Mouse (Mus musculus): ENCODE results near the gene Uchl4.
A peak's percentile ranks its signal among the peaks of the same experiment; 100 is the strongest.
"Not testable (repeated sequence)": the region's sequence is repeated elsewhere in the genome, so short reads cannot be mapped to it uniquely, and the experiment has no call there.

The Uchl4 gene

DNA sequence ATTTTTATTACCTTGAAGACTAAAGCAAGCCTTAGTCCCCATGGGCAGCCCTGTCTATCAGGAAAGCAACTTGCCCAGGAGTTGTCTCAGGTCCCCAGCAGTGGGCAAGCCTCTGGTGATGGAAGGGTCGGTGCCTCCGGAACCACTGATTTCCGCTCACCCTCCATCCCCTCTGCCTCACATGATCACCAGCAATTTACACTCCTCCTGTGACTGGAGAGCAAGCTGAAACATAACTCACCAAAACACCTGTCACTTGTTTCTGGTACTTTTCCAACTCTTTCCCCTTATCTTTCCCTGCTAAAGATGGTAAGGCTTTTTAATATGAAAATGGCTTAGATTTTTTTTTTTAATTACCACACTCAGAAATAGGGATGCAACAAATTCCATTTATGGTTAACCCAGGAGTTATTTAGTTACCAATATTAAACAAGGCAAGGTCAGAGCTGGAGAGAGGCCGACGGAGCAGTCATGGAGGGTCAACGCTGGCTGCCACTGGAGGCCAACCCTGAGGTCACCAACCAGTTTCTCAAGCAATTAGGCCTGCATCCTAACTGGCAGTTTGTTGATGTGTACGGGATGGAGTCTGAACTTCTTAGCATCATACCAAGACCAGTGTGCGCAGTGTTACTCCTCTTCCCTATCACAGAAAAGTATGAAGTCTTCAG lies at the start of gene Uchl4:
TSS of gene Uchl4 (plus strand) at position 434 of the 668 bp plus-strand sequence.
- DNase-seq = peak; percentile 38 to 55

DNA sequence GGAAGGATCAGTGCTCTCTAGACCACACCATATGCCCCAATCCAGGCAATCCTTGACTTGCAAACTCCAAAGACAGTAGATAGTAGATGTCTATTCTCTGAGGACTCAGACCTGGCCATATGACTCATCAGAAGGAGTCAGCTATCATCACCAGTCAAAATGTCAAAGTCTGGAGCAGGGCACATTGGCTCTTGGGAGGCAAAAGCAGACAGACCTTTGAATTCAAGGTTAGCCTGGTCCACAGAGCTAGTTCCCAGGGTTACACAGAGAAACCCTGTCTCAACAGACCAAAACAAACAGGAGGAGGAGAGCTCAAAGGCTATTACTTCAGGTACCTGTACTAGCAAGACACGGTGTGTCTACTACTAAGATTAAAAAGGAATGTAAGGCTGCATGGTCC lies 41.1 kb upstream of the Uchl4 start:
- DNase-seq = no peak

DNA sequence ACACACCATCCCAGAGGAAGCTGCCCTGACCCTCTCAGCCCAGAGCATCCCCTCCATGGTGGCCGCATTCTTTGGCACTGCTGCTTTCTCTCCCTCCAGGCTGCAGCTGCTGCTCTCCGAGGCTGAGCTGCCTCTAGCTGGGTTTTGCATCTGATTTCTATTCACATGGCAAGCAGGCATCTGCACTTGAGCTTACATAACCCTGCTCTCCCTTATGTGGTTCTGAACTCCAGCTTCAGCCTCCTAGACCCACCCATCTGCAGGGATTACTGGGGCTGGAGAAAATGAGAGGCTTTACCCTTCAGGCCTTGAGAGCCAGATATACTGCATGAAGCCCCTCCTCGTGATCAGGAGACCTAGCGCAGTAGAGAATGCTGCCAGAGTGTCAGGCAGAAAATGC lies 39.4 kb upstream of the Uchl4 start:
- DNase-seq = no peak

DNA sequence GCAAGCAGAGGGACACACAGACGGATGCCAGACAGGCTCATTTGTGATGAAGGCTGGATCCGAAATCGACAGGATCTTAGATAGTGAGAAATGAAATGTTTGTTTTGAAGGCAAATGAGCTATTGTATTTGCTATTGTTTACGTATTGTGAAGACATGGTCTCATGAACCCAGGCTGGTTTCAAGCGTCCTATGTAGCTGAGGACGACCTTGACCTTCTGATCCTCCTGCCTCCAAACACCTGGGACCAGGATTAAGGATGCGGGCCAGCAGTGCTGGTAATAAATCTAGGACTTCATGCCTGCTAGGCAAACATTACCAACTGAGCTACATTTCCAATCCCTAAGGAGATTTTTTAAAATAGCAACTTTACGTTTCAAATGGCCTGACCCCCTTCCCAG lies 37.5 kb upstream of the Uchl4 start:
- no peak for DNase-seq

DNA sequence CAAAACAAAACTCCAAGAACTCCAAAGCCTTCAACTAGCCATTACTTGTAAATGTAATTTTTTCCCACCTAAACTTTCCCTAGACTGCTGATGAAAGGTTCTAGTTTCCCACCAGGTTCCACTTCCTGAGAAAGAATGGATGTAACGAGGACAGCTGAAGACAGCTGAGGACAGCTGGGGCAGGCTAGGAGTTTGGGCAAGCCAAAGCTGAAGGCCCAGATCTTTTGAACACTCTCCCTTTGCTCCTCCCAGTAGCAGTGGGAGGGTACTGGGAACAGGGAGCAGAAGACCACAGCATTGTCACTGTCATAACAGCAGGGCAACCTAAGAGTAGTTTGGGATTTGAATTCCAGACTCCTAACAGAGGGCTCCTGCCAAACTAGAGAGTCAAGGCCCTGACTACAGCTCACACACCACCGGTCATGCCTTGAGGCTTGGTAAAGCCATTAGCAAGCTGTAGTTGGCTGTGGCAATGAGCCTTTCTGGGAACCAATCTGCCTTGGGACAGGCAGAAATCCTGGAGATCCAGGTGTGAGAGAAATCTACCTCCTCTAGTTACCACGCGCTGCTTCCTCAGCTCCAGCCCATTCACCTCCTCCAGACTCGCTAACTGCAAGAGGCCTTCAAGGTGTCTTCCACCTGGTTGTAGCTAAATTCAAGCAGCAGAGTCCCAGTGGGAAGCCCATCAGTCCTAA lies 36.8 kb upstream of the Uchl4 start:
- DNase-seq = no peak

DNA sequence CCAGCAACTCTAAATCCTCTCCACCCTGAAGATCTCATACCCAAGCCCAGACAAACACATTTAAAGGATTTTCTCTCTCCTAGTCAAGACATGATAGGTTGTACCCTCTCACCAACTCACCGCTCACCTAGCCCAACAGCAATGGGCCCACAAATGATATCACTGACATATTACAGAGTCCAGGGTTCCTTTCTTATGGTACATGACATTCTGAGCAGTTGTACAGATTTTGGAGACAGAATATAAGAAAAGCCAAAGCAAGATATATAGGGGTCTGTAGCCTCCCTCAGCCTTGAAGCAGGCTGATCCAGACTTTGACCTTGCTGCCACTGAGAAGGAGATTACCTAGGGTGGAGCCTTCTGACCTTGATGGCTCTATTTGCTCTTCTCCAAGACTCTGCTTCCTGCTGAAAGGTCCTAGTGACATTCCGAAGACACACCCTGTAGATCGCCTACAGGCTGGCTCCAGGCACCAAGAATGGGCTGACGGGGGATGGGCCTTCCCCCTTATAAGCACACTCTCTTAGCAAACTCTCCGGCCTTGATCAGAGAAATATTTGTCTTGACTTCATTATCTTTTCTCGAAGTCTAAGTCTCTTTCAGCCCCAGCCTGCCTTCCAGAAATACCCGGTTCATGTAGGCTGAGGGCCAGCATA lies 36.1 kb upstream of the Uchl4 start:
- not testable (repeated sequence) for DNase-seq

DNA sequence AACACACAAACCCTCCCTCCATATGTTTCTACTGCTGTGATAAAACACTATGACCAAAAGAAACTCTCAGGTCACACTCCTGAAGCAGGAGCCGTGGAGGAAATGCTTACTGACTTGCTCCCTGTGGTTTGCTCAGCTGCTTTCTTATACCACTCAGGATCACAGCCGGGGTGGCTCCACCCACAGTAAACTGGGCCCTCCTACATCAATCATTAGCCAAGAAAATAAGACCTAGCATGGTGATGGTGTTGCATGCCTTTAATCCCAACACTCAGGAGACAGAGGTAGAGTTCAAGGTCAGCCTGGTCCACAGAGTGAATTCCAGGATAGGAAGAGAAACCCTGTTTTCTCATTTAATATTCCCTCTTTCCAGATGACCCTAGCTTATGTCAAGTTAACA lies 35.1 kb upstream of the Uchl4 start:
- DNase-seq = peak in 1 of 2 experiments; percentile 43

DNA sequence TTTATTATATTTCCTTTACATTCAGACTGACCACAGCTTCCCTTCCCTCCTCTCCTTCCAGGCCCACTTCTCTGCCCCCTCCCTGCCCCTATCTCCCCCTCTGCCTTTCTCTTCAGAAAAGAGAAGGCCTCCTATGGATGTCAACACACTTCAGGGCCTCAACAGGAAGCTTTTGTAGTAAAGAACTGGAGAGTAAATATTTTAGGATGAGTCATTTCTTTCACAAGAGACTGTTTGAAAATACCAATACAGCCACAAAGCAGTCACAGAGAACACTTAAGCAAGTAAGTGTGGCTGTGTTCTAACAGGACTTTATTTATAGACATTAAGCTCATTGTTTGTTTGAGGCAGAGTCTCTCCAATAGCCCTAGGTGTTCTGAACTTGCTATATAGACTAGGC lies 32.7 kb upstream of the Uchl4 start:
- no peak for DNase-seq

DNA sequence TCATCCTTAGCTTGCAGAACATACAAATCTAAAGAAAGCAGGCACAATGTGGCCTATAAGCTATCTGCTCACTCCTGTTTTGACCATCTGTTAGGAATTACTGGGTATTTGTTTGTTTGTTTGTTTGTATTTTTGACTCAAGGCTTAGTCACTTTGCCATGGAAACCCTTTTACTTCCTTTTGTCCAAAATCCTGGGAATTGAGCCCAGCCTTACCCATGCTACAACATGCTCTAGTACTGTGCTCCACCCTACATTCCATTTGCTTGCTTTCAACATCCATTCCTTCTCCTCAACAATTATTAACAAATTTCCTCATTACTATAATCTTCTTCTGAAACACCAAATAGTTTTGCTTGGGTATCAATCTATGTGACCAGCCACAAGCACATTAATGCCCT lies 32.1 kb upstream of the Uchl4 start:
- DNase-seq = no peak

DNA sequence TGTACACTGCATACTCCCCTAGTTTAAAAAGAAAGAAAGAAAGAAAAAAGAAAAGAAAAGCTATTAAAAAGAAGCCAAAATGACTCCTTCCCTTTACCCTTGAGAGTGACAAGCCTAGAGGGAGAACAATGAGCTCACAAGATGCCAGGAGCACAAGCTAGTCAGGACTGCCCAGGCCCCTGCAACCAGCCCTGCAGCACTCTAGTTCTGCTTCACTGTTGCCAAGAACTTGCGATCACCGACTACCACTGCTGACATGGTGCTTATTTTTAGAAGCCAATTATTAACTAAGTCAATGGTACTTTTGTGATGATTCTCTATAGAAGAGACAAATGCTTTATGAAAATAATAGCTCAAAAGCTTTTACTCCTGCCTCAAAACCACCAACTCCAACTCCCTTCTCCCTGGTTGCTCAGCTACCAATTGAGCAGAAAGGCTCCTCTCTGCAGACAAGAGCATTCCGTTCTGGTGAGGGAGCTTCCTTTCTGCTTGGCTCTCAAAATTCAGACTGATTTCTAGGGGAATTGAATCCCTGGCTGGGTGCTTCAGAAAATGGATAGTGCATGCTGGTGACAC lies 27.4 kb upstream of the Uchl4 start:
- DNase-seq = no peak

DNA sequence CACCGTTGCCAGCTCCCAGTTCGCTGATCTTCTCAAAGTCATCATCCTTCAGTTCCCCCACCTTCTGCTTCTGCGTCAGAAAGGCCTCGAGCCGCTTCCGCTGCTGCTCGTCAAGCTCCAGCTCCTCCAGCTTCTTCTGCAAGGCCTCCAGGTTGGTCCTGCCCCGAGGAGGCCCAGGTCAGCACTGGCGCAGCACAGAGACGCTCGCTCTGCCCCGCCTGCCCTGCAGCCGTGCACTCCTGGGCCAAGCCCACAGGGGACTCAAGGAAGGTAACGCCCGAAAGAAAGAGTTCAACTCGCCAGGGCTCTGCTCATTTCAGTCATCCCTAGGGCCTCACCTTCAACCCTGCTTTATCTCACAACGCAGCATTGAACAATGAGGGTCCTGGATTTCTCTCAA lies 20.5 kb upstream of the Uchl4 start:
- DNase-seq = peak in 1 of 2 experiments; percentile 50

DNA sequence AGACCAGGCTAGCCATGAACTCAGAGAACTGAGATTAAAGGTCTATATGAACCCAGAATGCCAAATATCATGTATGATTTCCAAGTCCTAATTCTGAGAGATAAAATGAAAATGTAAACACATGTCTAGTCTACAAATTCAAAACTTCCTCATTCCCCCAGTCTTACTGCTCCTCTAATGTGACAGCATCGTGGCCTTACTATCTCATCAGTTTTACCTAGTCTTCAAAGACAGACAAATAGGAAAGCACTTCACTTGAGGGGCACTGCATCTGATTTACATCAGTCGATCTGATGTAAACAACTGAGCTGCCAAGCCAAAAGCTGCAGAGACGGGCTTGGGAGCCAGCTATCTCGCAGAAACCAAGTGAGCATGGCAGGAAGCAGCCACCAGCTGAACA lies 18.9 kb upstream of the Uchl4 start:
- no peak for DNase-seq

DNA sequence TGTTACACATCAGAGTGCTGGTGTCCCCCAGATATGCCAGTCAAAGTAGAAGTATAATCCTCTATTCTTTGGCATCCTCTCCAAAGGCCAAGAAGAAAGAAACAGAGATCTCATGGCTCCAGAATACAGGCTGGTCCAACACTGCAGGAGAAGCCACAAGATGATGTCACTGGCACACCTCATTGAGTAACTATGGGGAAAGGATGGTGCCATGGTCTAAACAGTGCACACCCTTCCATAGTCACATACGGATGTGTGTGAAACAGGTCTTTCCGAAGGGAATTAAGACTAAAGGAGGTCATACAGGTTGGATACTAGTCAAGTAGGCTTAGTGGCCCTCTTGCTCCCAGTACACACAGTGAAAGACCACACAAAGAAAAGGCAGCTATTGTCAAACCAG lies 18.4 kb upstream of the Uchl4 start:
- DNase-seq = no peak

DNA sequence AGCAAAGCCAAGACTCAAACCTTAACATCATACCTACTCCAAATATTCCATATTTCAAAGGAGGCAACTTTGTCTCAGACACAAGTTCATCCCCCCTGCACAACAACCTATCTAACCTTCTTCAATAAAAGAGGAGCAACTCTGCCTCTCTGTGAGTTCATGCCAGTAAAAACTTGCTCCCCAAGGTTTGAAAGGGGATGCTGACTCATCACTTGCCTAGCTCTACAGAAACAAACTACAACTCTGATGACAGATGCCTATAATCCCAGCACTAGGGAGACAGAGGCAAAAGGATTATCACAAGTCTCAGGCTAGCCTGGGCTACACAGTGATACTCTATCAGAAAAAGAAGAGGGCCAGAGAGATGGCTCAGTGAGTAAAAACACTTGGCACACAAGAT lies 17.1 kb upstream of the Uchl4 start:
- DNase-seq = no peak

DNA sequence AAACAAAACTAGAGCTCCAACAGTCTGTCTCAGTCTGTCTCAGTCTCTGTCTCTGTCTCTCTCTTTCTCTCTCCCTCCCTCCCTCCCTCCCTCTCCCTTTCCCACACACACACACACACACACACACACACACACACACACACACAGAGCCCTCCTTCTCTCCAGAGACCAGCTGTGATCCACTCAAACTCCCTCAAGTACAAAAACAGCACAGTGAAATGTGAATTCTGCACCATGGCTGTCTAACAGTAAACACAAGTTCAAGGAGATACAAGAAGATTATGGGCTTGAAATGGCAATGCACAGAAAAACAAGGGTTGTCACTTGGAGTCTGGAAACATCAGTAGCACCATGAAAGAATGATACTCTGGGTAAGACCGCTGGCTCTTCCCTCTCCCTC lies 15.7 kb upstream of the Uchl4 start:
- no peak for DNase-seq

DNA sequence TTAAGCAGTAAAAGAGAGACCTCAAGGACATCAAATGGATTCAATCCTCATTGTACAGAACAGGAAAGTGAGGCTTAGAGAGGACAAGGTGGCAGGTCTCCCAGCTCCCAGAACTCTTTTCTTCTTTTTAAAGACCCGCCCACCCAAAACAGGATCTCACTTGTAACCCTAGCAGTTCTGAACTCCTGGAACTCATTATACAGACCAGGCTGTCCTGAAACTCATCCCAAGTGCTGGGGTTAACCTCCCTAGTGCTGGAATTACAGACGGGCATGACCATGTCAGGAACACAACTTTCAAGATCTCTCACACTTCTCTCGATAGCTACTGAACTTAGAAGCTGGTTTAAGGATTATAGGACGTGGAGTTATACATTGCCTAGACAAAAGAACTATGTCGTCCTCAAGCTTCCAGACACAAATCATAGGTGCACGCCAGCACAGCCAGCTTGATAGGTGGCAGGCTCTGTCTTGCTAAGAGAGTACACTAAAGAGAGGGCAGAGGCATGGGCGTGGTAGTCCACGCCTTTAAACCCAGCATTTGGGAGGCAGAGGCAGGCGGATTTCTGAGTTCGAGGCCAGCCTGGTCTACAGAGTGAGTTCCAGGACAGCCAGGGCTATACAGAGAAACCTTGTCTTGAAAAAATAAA lies 15.1 kb upstream of the Uchl4 start:
- no peak for DNase-seq

DNA sequence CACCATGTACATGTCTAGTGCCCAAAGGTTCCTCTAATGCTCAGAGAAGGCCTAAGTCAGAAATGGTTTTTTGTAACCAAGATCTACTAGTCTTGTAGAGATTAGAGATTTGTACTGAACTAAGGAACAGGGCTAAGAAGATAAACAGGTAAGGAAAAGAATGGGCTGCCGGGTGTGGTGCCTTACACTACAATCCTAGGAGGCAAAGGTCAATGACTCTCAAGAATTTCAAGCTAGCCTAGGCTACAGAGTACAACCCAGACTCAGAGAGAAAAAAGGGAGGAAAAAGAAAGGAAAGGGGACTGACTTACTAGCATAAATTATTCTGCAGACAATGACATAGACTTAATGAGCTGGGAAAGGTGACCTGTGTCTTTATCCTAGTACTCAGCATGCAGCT lies 14.4 kb upstream of the Uchl4 start:
- DNase-seq = no peak

DNA sequence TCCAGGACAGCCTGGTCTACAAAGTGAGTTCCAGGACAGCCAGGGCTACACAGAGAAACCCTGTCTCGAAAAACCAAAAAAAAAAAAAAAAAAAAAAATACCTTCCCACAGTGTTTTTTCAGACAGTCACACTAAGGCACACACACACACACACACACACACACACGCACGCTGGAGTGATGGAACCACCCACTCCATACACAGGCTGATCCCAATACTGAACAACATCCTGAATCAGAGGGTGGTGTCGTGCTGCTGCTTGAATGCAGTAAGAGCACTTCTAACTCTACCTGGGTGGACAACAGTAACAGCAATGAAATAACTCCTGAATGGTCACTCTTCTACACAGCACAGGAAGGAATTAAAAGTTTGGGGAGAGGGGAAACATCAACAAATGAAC lies 13.5 kb upstream of the Uchl4 start:
- no peak for DNase-seq

DNA sequence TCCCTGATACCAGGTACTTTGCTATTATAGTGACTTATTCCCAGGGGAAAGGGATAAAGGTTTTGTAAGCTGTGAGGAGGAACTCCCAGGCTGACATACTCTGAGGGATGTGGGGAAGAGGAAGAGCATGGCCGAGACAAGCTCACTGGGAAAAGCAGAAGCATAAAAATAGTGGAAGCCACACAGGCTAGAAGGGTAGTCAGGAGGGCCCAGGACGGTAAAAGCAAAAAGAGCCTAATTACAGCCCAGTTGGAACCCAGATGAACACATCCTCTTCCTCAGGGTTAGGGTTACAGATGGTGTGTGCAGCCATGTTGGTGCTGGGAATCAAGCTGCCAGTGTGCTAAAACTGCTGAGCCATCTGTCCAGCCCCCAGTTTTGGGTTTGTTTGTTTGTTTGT lies 12.9 kb upstream of the Uchl4 start:
- no peak for DNase-seq

DNA sequence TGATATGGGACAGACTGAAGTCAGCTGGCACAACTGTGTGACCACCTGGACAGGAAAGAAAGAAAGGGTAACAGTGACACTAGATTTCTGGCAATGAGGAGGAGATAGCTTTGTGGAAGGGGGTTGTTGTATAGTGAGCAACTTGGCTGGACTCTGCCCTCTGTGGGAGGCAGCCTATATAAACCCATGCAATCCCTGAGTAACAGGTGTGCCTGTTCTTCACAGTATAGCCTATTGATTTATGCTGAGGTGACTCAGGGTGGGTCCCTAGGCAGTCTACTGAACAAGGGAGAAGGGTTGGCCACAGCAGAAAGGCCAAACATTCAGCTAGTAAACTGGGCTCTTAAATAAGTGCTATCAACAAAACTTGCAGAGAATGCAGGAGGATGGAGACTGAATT lies 9.2 kb upstream of the Uchl4 start:
- DNase-seq = no peak

DNA sequence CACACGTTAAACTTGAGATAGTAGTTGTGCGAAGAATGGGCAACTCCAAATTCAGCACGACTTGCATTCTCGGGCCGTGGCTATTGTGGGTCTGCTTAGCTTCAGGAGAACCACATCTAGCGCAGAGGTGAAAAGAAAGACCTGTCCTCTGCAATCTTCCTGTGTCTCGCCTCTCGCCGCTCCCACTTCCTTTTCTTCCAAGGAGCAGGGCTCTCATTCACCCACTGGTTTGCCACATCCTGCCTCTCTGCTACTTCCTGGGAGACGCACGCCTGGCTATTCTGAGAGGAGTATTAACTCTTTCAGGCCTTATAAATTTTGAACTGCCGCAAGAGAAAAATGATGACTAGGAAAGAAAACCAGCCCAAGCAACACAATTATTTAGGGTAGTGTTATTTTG lies 7.3 kb upstream of the Uchl4 start:
- DNase-seq = no peak

DNA sequence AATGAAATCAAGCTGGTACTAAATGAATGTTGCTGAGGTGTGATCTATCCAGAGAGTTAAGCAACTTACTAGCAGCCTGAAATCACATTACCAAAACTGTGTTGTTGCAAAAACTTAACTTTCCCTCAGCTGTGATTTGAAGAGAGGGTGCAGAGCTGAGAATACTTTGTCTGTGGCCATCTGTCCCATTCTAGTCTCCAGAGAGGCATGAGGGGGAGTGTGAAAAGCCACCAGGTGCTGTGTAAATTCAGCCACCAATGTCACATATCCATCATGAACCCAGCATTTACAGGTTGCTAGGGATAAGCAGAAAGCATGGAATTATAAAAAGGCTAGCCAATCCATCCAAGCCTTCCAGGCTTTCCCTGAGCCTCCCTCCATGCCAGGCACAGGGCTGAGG lies 6.0 kb upstream of the Uchl4 start:
- DNase-seq = no peak

DNA sequence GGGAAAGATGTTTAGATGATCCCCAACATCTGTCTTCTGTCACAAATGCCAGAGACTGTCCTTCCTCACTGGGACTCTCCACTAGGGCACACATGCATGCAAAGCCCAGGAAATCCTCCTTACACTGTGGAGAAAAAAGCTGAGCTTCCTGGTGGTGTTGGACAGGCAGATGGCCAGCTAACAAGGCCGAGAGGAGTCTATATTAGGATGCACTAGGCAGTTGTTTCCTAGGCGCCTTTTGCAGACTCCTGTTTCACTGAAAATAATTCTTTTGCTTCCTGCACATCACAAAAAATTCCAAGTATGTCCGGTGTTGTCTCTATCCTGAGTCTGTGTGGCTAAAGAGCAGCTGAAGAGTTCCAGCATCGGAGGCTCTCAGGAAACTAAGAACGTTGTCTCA lies 3.8 kb upstream of the Uchl4 start:
- DNase-seq = peak; percentile 22 to 47

DNA sequence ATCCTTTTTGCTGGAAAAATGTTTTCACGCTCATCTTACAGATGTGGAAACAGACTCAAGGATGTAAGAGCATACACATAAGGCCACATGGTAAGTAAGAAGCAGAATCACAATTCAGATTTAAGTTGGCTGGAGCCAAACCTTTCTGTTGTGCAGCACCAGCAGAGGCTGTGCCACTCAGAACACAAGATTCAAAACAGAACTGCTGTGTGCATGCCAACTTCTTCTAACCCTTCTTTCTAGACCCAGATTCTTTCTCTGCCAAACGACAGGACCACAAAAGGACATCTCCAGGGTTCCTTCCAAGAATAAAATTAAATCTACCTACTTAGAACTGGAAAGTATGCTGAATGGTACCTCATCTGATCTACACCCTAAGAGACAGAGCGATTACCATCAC lies 3.3 kb upstream of the Uchl4 start:
- no peak for DNase-seq
